In the genomic region with DNA sequence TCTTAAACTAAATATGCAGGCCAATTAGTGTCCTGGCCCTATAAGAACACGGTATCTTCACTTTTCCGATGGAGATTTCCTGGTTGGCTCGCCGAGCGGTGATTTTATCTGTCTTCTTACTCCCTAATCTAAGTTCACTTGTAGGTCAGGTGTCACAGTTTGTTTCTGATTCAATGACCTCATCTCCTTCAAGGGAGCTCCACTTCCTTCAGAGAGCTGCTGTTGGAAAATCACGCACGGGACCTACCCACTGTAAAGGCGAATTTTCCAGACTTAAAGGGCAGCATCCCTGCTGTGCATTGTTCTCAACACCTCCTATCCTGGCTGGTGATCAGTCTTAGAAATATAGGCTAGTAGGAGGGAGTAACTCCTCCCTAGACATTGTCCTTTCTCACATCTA, we compare ENCODE assay signal across 17 mouse cellular contexts.
DNase-seq lines count a peak whose midpoint lies in the region; ATAC-seq and TF ChIP-seq lines count a peak whose summit lies in the region.
"Had no signal": no experiment of that assay in that cellular context is flagged by ENCODE, and none has a peak within 500 bp of the region (broad histone marks: within the 10 kb centered on the region; RNA-seq: fewer than 3 reads in every experiment).

No protein-coding gene starts in this region.

- DNase-seq in heart, embryonic 10.5 days (ENCODE audit: low spot score) = no peak
- DNase-seq in lung, postnatal 25 days (ENCODE audit: low spot score) = peak; percentile 40
- DNase-seq in lung, adult 2 months = no peak
- DNase-seq in gastrocnemius, adult 8-10 months (ENCODE audit: low spot score in 2 of 2) = no peak
- DNase-seq: adrenal gland, adult 2 months; cerebellum, adult 2 months; layer of hippocampus, postnatal 36 days; left cerebral cortex, postnatal 4 days; thymus, postnatal 25 days had no signal

- no peak overlapping the region for H3K9ac ChIP-seq in heart, embryonic 12.5 days
- H3K9ac ChIP-seq in intestine, embryonic 15.5 days = no peak overlapping the region
- no peak overlapping the region for H3K9ac ChIP-seq in stomach, embryonic 15.5 days
- H3K9ac ChIP-seq: forebrain, embryonic 12.5 days; hindbrain, embryonic 14.5 days; lung, embryonic 15.5 days had no signal

- H3K4me2 ChIP-seq in heart, embryonic 12.5 days = no peak overlapping the region
- H3K4me2 ChIP-seq in intestine, embryonic 15.5 days (replicated peaks) = no peak overlapping the region
- H3K4me2 ChIP-seq in stomach, embryonic 15.5 days = no peak overlapping the region
- H3K4me2 ChIP-seq: forebrain, embryonic 12.5 days; hindbrain, embryonic 14.5 days; liver, embryonic 11.5 days; lung, embryonic 15.5 days; midbrain, embryonic 11.5 days had no signal

- H3K4me3 ChIP-seq in heart, embryonic 12.5 days = no peak overlapping the region
- no peak overlapping the region for H3K4me3 ChIP-seq in heart, embryonic 10.5 days
- no peak overlapping the region for H3K4me3 ChIP-seq in lung, adult 2 months (replicated peaks; ENCODE audit: extremely low read depth, low read depth, low read length)
- H3K4me3 ChIP-seq in intestine, embryonic 15.5 days (replicated peaks) = no peak overlapping the region
- H3K4me3 ChIP-seq in stomach, embryonic 15.5 days (replicated peaks) = no peak overlapping the region
- H3K4me3 ChIP-seq: forebrain, embryonic 12.5 days; lung, embryonic 15.5 days had no signal

- no peaks in the 10 kb centered on the region for H3K36me3 ChIP-seq in heart, embryonic 12.5 days
- no peaks in the 10 kb centered on the region for H3K36me3 ChIP-seq in heart, embryonic 10.5 days
- no peaks in the 10 kb centered on the region for H3K36me3 ChIP-seq in intestine, embryonic 15.5 days
- no peaks in the 10 kb centered on the region for H3K36me3 ChIP-seq in stomach, embryonic 15.5 days
- H3K36me3 ChIP-seq: forebrain, embryonic 12.5 days; lung, embryonic 15.5 days had no signal

- WGBS in heart, embryonic 12.5 days = 19% methylated on average over 8 of the region's 8 CpGs
- WGBS in heart, embryonic 10.5 days = 18% methylated on average over 8 of the region's 8 CpGs
- WGBS in lung, adult 2 months = 27% methylated on average over 8 of the region's 8 CpGs
- WGBS in intestine, embryonic 15.5 days = 41% methylated on average over 8 of the region's 8 CpGs
- WGBS in stomach, embryonic 15.5 days = 32% methylated on average over 8 of the region's 8 CpGs

- H3K9me3 ChIP-seq in heart, embryonic 12.5 days (replicated peaks) = no peaks in the 10 kb centered on the region
- no peaks in the 10 kb centered on the region for H3K9me3 ChIP-seq in heart, embryonic 10.5 days
- H3K9me3 ChIP-seq in intestine, embryonic 15.5 days = no peaks in the 10 kb centered on the region
- H3K9me3 ChIP-seq in stomach, embryonic 15.5 days = no peaks in the 10 kb centered on the region
- H3K9me3 ChIP-seq: forebrain, embryonic 12.5 days; lung, embryonic 15.5 days had no signal

- peak; percentile 72 for ATAC-seq in heart, embryonic 12.5 days (ENCODE audit: insufficient number of reproducible peaks, low FRiP score)
- peak; percentile 89 for ATAC-seq in intestine, embryonic 15.5 days
- peak; percentile 31; the same call in 1 of the 2 replicates for ATAC-seq in stomach, embryonic 15.5 days (ENCODE audit: insufficient read depth, low FRiP score, low read depth)

- no peaks in the 10 kb centered on the region for H3K27me3 ChIP-seq in heart, embryonic 12.5 days (replicated peaks)
- no peaks in the 10 kb centered on the region for H3K27me3 ChIP-seq in heart, embryonic 10.5 days (ENCODE audit: insufficient read depth, poor library complexity, severe bottlenecking)
- H3K27me3 ChIP-seq in intestine, embryonic 15.5 days (replicated peaks) = no peaks in the 10 kb centered on the region
- no peaks in the 10 kb centered on the region for H3K27me3 ChIP-seq in stomach, embryonic 15.5 days (replicated peaks)
- H3K27me3 ChIP-seq: forebrain, embryonic 12.5 days; lung, embryonic 15.5 days had no signal

- H3K4me1 ChIP-seq in heart, embryonic 12.5 days (replicated peaks) = peaks cover 6% of the 10 kb centered on the region
- H3K4me1 ChIP-seq in heart, embryonic 10.5 days = peaks cover 14% of the 10 kb centered on the region
- no peaks in the 10 kb centered on the region; the same call in 1 of the 2 replicates for H3K4me1 ChIP-seq in lung, adult 2 months (ENCODE audit: control insufficient read depth, insufficient read depth, low read length)
- no peaks in the 10 kb centered on the region for H3K4me1 ChIP-seq in intestine, embryonic 15.5 days (replicated peaks)
- H3K4me1 ChIP-seq in stomach, embryonic 15.5 days = no peaks in the 10 kb centered on the region
- H3K4me1 ChIP-seq: forebrain, embryonic 12.5 days; lung, embryonic 15.5 days had no signal

- no peak for TF ChIP-seq POLR2A in lung, adult 2 months (IDR thresholded peaks at IDR 0.05; ENCODE audit: borderline replicate concordance, extremely low read depth, low read depth, low read length)

- no peak for TF ChIP-seq CTCF in lung, adult 2 months (IDR thresholded peaks at IDR 0.05; ENCODE audit: insufficient read depth, low read length)

- H3K27ac ChIP-seq in heart, embryonic 12.5 days (ENCODE audit: poor library complexity, severe bottlenecking) = no peak overlapping the region
- no peak overlapping the region for H3K27ac ChIP-seq in heart, embryonic 10.5 days
- H3K27ac ChIP-seq in intestine, embryonic 15.5 days = peak overlapping the region; percentile 57
- H3K27ac ChIP-seq in stomach, embryonic 15.5 days = peak overlapping the region; percentile 3; the same call in 1 of the 2 replicates
- H3K27ac ChIP-seq: forebrain, embryonic 12.5 days; hindbrain, embryonic 14.5 days; lung, embryonic 15.5 days had no signal

Comparison
In these comparisons a context has a peak if more than half of its experiments do, and no peak if none do; other contexts are left out.
1. ATAC-seq: peak in every context shown above with its lines; median percentile 89 in intestine, embryonic 15.5 days; 72 in heart, embryonic 12.5 days; 31 in stomach, embryonic 15.5 days.
2. H3K27ac ChIP-seq: peak in intestine, embryonic 15.5 days (single experiment) and stomach, embryonic 15.5 days (single experiment); none in heart, embryonic 12.5 days (single experiment) and heart, embryonic 10.5 days (single experiment).